Mouse (Mus musculus): ENCODE measurements around the gene Dab2ip.

Gene Dab2ip

DNA sequence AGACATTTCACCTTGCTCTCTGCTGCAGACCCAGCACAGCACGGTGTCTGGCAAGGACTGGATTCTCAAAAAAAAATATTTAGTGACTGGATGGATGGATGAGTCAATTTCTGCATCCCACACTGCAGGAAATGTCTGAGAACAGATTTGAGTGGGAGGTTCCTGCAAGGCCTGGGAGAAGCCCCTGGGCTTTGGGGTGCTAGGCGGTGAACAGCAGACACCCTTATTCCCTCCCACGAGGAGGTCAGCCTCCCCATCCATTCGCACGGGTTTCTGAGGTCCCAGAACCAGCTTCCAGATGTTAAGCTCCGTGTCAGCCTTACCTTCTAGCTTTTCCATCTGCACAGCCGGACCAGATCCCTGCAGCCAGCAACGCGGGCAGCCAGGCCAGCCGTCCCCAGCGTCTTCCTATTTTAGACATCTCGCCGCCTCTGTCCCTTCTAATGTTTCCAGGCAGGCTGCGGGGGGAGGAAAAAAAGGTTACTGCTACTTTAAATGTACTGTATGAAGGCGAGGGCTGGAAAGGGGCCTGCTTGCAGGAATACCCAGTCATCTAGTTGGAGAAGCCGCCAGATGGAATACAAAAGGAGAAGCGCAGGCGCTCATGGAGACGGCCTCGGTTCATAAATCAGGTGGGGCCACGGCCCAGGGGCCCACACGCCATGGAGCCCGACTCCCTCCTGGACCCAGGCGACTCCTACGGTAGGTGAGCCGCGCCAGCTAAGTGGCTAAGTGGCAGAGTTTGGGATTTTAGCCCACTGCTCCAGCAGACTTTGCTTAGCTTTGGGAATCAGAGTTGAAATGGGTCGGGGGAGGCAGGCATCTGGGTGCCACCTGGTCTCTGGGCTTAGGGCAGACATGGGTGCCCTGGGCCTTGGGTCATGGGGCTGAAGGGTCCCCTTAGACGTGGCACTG, at the start of gene Dab2ip:
Dab2ip (plus strand) TSS at position 356 of the 915 bp plus-strand sequence.
- DNase-seq (ENCODE audit: low read depth) = no peak

DNA sequence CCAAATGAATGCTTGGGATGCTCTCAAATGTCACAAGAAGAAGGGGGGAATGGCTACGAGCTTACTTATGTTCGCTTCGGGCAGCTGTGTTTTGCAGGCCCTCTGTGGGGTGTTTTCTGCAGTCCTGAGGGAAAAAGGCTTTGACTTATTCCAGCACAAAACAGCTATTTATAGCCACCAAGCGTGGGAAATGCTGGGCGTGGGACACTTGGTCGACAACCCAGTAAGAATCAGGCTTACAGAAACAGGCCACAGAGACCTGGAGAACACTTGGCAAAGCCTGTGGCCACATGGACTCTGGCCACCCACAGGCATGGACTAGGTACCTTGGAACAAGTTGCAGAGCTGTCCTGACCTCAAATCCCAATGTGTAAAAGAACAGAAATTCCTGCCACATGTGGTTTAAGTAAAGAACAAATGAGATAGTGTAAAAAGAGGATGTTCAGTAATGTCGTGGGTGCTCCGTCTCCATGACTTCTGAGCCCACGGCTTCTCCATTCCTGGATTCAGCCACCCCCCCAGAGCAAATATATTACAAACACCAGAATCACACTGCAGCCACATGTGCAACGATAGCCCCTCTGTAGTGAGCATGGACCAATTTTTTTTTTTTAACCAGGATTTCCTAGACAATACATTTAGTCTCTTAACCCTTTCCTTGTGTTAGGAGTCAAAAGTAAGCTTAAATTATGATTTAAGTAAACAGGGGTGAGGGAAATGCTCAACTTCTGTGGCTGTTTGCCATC, 49.3 kb upstream of the Dab2ip start:
- DNase-seq (ENCODE audit: low read depth) = no peak

DNA sequence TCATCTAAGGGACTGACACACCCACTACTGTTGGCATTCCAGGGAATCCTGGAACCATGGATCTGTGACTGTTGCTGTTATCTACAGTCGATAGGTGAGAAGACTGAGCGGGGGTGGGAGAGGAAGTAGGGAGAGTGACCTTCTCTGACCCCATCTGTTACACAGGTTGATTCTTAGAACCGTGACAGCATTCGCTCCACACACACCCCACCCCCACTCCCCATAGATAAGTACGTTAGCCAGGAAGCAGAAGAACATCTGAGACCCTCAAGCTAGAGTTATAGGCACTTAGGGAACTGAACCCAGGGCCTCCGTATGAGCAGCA, 48.8 kb upstream of the Dab2ip start:
- no peak for DNase-seq (ENCODE audit: low read depth)

DNA sequence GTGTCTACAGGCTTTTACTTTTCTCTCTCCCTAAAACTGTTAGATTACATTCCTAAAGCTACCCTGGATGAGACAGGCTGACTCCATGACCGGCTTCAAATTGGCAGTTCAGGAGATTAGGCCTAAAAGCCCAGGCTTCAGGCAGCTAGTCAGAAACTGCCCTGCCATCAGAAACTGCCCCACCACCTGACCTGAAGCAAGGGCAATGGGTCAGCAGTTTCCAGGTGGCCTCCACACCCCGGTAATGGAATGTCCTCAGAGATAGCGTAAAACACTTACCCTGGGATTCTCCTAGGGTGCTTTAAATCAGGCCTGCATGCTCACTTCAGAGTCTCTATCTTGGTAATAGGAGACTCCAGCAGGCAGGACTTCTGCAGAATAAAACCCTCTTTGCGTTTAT, 48.2 kb upstream of the Dab2ip start:
- DNase-seq (ENCODE audit: low read depth) = no peak

DNA sequence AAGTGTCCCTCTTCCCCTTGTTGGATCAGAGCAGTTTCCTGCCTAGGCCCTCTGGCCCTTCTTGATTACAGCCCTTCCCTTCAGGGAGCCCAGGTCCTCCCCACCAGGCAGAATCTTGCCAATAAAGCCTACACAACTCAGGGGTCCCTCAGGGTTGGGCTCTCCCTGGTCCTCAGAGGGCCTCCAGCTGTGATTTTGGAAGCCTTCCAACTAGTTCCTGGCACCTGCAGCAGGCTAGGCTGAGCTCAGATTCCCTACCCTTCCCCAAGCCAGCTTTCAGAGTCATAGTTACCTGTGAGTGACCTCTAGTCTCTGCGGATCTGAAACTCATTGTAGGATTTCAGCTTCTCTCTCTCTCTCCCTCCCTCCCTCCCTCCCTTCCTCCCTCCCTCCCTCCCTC, 47.1 kb upstream of the Dab2ip start:
- no peak for DNase-seq (ENCODE audit: low read depth)

DNA sequence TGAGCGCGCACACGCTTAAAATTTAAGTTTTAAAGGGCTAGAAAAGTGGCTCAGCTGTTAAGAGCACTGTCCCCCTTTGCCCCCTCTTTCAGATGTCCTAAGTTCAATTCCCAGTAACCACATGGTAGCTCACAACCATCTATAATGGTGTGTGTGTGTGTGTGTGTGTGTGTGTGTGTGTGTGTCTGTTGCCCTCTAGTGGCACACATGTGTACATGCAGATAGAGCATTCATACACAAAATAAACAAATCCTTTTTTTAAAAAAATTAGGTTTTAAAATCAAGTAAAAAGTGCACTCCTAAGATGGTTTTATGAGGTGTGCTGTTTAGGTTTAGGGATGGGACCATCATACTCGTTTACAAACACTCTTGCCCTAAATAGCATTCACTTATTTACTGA, 45.8 kb upstream of the Dab2ip start:
- DNase-seq (ENCODE audit: low read depth) = no peak

DNA sequence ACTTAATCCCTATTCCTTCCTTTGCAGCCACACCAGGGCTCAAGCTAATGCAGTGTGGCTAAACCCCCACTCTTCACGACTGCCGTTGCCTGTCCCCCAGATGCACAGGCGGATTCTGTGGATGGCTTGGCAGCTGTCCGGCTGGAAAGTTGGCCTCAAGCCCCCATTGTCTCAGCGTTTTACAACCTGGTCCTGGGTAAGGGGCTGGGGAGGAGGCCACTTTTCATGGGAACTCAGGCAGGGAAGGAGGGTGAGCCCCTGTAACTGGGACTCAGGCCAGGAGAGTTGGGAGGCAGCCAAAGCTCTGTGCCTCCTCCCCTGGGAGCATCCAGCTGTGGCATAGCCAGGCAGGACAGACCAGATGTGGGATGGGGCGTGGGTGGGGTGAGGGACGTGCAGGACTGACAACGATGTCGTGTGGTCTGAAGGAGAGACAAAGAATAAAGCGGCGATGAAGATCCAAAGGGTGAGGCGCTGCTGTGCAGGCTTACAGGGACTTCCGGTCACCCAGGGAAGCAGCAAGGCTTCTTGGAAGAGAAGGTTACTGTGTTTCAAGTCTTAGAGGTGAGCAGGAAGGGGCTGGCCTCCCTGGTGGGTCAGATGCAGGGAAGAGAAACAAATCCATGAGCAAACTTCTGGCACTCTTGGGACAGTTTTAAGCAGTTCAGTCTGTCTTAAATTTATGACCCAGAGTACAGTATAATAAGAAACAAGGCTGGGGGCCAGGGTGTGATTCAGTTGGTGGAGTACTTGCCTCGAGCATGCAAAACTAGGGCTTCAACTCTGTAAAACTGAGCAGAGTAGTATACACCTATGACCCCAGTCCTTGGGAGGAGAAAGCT, 43.8 kb upstream of the Dab2ip start:
- no peak for DNase-seq (ENCODE audit: low read depth)

DNA sequence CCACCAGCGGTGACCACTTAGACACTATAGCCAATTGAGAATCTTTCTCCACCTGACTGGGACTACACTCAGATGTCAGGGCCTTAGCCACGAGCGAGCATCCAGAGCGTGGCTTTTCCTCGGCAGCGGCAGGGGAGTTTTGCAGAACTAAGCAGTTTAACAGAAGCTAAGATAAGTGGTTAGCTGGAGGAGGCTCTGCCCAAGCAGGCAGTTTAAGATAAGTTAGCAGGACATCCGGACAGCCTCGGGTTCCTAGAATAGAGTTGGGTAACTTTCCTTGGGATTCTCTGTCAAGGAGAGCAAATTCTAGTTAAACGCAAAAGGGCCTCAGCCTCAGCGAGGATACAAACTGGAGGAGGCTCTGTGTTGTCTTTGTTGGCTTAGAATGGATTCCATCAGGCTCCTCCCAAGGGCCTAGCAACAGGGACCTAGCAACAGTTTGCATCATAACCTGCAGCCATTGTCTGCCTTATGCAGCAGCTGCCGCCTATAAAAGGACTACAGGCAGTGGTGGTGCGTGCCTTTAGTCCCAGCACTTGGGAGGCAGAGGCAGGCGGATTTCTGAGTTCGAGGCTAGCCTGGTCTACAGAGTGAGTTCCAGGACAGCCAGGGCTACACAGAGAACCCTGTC, 31.3 kb upstream of the Dab2ip start:
- DNase-seq (ENCODE audit: low read depth) = no peak

DNA sequence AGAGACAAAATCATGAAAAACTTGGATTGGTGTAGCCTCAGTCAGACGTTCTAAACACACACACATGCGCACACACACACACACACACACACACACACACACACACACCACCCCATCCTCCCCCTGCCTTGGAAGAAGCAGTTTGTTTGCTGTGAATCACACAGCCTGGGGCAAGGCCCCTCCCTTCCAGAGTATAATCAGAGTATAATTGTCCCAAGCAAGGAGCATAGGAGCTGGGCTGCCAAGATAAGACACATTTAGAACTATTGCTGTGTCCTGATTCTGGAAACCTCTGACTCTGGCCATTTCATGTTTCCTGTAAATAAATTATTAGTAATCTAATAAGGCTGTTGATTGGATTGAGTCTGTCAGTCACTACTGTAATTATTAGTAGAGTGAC, 29.0 kb upstream of the Dab2ip start:
- no peak for DNase-seq (ENCODE audit: low read depth)

DNA sequence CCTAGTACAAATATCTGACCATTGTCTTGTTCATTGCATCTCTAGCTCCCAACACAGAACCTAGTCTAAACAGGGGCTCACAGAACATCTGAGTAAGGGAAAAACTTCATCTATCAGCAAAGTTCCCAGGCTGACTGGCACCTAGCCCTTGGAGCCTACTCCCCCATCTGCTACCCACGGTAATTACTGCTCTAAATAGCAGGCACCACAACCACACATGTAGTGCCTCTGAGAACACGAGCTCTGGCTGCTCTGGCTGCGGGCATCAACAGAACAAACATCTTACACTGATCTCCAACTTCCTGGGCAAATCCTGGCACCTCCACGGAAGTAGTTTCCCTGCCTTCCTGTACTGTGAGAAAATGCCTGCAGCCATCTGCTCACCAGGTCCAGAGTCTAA, 28.2 kb upstream of the Dab2ip start:
- DNase-seq (ENCODE audit: low read depth) = no peak

DNA sequence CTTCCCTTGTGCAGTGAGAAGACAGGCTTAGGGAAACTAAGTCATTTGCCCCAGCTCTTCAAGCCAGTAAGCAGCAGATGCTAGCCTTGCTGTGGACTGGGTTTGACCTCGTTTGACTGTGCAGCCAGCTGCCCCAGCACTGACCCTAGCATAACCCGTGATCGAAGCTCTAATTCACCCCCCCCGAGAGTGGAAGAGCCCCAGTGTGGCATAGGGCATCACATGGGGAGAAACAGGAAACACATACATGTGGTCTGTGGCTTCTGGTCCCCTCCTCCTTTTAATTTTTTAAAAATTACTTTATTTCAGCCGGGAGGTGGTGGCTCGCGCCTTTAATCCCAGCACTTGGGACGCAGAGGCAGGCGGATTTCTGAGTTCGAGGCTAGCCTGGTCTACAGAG, 27.3 kb upstream of the Dab2ip start:
- DNase-seq (ENCODE audit: low read depth) = no peak

DNA sequence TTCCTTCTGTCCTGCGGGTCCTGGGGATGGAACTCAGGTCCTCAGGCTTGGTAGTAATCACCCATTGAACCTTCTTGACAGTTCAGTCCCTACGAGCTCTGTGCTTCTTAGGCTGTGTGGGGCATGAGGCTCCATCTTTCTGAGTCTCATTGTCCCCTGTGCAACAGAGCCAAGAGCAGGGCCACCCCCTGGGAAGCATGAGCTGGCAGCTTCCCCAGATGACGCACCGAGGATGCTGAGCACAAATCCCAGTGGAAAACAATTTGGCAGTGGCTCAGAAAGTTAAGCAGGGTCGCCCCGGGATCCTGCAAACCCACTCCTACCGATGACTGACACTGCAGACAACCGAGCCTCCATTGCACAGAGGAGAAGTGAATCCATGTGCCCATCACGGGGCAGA, 24.4 kb upstream of the Dab2ip start:
- DNase-seq (ENCODE audit: low read depth) = no peak

DNA sequence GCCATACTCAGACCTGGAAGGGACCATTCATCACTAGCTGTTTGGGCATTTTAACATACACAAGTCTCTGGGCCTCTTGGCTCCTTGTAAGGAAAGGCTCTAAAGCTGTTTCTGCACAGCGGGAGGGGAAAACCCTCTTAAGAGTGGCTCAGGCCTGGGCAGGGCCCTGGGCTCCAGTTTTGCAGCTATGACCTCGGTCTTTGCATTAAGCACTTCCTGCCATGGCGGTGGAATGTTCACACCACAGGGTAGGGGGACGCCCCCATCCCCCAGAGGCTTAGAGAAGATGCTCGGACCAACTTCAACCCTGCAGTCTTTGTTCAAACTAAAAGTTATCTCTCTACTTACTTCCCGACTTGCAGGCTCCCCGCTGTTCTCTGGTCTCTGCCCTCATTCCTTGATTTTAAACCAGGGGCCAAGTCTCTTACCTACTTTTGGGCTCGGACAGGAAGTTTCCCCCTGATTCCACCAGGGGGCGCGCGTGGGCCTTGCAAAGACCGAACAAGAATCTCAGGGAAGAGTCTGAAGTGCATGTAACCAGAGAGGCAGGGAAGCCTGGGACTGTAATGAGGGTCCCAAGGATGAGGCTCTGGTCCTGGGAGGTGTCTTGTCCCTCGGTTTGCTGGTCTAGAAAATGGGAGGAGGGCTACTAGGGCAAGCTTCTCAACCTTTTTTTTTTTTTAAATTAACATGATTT, 18.6 kb upstream of the Dab2ip start:
- DNase-seq (ENCODE audit: low read depth) = peak; percentile 89

DNA sequence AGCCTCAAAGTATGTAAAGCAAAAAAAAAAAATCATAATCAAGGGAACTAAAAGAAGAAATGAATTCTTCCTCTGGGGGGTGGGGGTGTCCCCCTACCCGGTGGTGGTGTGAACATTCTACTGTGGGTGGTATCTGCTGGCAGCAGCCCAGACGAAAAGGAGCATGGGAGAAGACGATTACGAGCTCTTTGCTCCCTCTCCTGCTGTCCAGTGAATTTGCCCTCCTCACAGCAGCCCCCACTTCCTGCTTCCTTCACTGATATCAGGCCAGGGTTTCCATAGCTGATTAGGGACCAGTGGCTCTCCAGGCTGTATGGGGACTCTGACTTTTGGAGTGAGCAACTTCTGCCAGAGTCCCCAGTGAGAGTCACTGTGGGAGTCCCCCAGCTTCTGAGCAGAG, 17.3 kb upstream of the Dab2ip start:
- no peak for DNase-seq (ENCODE audit: low read depth)

DNA sequence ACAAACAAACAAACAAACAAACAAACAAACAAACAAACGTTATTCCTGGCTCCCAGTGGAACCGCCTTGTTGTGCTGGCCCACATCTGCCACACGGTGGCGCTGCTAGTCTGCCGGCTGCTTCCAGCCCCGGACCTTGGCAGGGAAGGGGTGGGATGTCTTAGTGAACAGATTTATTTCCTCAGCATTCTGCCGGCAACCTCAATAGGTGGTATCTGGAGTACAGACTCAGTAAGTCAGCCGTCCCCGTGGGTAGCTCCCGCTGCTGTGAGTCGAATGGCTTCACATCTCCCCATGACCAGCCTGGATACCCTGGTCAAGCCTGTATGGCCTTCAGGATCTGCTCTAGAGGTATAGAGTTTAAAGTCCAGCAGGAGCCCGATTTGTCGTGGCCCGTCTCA, 13.3 kb upstream of the Dab2ip start:
- peak; percentile 61 for DNase-seq (ENCODE audit: low read depth)

DNA sequence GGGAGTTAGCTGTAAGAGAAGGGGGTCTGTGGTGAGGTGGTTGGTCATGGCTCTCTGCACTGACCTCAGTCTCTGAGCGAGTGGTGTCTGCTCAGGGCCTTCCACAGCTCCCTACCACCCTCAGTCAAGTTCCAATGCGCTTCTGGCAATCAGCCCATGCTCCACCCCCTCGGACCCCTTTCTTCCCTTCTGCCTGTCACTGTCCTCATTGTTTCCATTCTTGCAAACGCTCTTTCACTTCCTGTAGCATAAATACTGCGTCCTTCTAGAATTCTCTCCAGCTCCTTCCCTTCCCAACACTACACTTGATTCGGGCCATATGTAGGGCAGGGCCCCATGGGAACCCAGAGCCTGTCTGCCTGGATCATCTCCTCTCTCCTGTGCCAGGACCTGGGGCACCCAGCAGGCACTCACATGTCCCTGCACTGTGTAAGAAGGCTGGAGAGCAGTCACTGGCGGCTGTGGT, 12.9 kb upstream of the Dab2ip start:
- peak; percentile 3 for DNase-seq (ENCODE audit: low read depth)

DNA sequence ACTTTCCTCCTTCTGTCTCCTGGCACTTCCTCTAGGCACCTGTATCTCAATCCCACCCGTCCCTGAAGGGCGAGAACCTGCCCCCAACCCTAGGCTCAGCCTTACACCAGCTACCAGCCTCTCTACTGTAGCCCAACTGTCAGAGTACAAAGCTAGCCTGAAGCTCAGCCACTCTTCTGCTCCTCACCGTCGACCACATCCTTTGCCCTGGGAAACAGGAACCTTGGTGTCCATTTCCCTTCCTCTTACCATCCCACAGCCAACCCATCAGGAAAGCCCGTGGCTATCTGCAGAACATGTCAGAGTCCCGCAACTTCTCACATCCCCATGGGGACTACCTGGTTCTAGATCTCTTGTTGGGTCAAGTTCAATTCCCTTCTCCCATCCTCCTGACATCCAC, 11.6 kb upstream of the Dab2ip start:
- DNase-seq (ENCODE audit: low read depth) = no peak

DNA sequence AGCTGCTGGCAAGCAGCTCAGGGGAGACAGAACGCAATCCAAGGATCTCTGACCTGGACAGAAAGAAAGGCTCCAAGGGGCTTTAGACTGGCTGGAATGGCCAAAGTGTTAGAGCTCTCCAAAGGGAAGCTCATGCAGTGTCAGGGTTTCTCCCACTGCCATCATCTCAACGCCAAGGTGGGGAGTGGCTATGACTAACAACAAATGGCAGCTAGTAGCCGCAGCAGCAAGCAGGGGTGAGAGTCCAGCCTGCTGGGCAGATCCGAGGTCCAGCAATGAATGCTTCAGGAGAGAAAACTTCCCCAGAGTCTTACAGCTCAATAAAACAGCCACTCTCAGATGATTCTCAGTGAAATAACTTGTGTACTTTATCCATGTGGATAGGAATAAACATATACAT, 8.9 kb upstream of the Dab2ip start:
- DNase-seq (ENCODE audit: low read depth) = no peak

DNA sequence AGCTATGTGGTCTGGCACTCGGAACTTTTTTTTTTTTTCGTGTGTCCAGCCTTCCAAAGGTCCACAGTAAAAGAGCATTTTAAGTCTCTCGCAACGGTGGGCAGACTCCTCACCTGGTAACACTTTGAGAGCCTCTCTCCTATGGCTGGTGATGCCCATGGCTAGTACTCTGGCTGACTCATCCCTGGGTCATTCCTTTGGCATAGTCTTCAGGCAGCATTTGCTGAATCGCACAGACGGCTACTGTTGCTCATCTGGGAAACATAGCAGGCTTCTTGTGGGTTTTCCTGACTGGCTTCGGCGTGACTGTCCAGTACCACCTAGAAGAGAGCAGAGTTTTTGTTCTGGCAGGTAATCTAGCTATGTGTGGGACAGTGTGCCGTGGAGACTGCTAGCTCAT, 8.0 kb upstream of the Dab2ip start:
- no peak for DNase-seq (ENCODE audit: low read depth)

DNA sequence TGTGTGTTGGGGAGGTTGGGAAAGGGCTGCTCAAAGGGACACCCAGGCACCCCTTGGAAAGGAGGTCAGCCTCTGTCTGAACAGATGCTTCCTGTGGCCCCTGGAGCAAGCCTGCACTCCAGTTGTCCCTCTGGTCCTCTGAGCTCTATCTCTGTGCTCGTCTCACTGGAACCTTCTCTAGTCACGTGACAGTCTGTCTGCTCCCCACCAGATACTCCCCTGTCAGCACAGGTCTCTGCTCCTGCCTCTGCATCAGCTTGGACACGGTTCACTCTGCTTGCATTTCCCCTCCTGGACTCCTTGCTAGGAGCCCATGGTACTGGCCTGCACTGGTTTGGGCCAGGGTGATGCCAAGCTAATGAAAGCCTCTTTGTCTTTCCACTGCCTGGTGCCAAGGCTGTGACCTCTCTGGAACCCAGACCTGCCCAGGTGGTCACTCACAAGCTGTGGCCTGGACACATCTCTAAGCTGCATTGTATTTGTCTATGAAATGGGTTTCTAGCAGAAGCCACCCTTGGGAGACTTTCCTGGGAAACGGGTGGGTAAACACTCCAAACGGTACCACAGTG, 1.1 kb upstream of the Dab2ip start:
- DNase-seq (ENCODE audit: low read depth) = no peak
